Mouse (Mus musculus) E14TG2a.4 (cell line): ENCODE measurements at regions not wholly inside any gene's neighbourhood (a gene's known extent, or its start where the extent isn't known, plus 50 kb on each side); places are given as distances from the start of the nearest gene placed in this dataset.

Experiments used
- CTCF ChIP-seq: conservative IDR thresholded peaks from 2 replicates; pipeline ENCODE4 v1.5.1; 2014; ENCODE audit warnings: low read length
- NANOG ChIP-seq: IDR thresholded peaks from 2 replicates; pipeline ENCODE4 v1.6.1; 2014; ENCODE audit warnings: borderline replicate concordance, low read length, mixed read lengths
- POU5F1 ChIP-seq: IDR thresholded peaks from 2 replicates; pipeline ENCODE4 v1.6.1; 2014; ENCODE audit warnings: low read length, borderline replicate concordance

GRCm38 (mm10) chr2:124724827-124725480 lies 343.0 kb upstream of the Slc24a5 start:
- TF ChIP-seq CTCF (no peak), POU5F1 (no peak), NANOG (no peak)
